Mouse (Mus musculus) NIH3T3 (cell line): ENCODE measurements around the gene Gyg.
"Not testable (repeated sequence)": the region's sequence is repeated elsewhere in the genome, so short reads cannot be mapped to it uniquely, and the experiment has no call there.

ENCODE experiments used
- DNase-seq: peaks from one replicate; pipeline ENCODE4 v3.0.0-alpha.2; 2012; ENCODE audit warnings: low read depth

The Gyg gene

DNA sequence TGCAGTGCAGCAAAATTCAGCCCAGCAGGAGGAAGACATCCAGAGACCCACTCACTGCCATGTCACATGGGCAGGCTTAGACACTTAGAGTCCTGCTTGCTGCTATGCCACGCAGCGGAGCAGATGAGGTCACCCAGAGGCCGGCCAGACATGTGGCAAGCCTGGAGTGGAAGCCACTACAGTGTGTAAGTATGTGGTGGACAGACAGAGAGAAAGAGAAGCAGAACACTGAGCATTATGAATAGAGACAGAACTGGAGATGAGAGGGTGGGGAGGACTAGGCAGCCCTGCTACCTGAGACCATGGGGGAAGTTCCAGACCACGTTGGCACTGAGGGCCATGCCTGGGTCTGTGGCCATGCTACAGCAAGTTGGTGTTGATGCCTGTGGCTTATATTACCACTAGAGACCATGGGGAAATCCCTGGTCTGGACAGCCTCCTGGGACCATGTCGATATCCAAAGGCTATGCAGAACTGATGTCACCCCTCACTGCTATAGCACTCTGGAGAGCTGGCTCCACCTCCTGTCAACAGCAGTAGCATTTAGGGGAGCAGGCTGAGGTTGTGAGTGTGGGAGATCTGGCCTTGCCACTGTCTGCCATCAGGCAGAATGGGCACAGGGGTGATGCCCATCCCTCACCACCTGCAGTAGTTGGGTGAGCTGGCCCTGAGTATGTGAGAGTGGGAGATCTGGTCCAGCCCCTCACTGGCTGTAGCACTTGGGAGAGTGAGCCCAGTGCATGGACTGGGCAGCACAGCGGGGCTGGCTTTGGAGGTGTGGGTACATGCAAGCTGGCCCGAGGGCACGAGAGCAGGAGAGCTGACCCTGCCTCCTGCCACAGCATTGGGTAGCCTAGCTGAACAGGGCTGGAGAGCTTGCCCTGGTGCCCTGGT, 24.4 kb downstream of the Gyg start:
- DNase-seq: peak; percentile 22

- DNase-seq: no peak
These were observed 25.6 kb downstream of the Gyg start for GRCm38 (mm10) chr3:20129491-20129890.

- DNase-seq: peak; percentile 44
These were observed 28.0 kb downstream of the Gyg start for GRCm38 (mm10) chr3:20127047-20127595.

DNA sequence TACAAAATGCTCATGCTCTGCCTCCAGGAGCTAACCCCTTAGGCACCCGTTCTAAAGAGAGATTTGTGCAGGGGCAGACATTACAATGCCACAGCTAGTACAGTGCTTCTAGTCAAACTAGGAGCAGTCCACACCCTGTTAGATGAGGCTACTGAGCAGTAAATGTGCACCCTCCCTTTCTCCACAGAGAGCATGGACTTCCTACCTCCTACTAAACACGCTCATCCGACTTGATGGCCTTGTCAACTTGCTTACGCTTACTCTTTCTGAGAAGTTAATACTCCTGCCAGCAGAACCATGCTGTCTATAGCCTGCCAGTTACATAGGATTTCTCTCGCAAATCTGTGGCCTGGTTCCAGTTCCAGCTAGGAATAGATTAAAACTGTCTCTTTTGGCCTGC, 29.5 kb downstream of the Gyg start:
- DNase-seq: no peak

DNA sequence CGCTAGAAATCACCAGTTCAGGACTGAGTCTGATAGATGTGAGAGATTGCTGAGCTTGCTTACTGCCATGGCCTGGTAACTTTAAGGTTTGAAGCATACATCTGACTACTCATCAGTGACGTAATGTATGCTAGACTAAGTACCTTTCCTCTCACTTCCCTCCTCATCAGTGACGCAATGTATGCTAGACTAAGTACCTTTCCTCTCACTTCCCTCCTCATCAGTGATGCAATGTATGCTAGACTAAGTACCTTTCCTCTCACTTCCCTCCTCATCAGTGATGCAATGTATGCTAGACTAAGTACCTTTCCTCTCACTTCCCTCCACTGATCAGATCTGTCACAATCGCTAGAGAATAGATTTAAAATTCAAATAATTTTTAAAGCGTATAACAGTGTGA, 33.5 kb downstream of the Gyg start:
- DNase-seq: not testable (repeated sequence)

DNA sequence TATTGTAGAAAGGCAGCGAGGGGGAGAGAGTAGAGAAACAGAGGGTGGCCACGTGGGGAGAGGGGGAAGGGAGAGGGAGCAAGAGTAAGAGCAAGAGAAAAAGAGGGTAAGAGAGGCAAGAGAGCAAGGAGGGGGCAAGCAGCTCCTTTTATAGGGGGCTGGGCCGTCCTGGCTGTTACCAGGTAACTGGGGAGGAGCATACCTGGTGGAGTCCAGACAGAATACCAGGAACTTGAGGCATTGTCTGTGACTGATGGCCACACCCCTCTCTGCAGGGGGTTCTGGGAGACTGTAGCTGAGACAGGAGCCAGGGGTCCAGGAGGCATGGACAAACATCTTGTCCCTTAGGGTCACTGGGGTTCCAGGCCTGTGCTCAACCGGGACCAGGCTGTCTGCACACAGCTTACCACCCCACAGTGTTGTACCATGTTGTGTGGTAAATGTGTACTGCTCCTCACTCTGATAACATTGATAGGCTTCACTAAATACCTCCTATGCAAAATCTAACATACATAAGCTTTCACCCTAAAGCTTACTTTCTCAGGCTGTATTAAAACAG, 35.4 kb downstream of the Gyg start:
- no peak for DNase-seq

- DNase-seq: no peak
These were observed 36.0 kb downstream of the Gyg start for GRCm38 (mm10) chr3:20119044-20119591.

- DNase-seq: no peak
These were observed 43.2 kb downstream of the Gyg start for GRCm38 (mm10) chr3:20111913-20112312.

DNA sequence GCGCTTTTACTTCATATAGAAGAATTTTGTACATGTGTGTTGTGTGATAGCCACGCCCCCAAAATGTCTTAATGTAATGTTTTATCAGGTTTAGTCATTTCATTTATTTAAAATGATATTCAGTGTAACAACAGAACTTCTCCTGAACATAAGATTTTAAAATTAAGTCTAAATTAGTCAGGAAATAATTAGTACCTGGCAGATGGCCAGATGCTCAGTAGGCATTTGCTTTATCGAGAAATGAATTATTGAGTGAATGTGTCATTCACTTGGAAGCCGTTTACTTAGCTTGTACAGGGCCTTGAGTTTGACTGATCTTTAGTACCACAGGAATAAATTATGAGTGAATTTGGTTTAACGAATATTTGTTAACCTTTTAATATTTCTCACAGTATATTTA, 46.2 kb downstream of the Gyg start:
- no peak for DNase-seq

DNA sequence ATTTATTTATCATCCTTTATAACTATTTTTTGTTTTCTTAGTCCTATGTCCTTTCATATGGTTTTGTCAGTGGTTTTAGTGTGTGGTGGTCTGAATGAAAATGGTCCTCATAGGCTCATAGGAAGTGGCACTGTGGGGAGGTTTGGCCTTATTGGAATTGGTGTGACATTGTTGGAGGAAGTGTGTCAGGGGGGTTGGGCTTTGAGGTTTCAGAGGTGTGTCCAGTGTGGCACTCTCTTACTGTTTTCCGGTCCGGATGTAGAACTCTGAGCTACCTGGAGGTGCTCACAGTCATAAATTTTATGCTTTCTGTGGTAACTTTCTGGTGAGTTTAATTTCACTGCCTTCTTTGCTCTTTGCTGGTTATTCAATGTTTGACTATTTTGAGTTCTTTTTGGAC, 50.3 kb downstream of the Gyg start:
- no peak for DNase-seq

GRCm38 (mm10) chr3:20104318-20104717, 50.8 kb downstream of the Gyg start:
- DNase-seq: no peak

DNA sequence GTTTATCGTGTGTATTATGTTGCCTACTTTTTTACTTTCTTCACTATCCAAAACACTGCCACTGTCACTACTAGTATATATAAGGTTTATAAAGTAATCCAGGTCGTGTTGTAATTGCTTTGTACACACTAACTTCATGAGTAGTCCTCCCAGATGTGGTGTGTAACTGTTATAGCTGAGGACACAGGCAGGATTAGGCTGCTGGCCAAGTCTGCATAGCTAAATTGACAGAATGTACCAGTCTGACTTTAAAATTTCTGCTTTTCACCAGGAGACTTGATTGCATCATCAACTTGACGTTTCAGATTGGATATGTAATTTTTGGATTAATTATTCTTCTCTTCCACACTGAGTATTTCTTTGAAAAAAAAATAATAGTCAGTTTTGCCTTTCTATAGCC, 51.3 kb downstream of the Gyg start:
- DNase-seq: peak; percentile 23

DNA sequence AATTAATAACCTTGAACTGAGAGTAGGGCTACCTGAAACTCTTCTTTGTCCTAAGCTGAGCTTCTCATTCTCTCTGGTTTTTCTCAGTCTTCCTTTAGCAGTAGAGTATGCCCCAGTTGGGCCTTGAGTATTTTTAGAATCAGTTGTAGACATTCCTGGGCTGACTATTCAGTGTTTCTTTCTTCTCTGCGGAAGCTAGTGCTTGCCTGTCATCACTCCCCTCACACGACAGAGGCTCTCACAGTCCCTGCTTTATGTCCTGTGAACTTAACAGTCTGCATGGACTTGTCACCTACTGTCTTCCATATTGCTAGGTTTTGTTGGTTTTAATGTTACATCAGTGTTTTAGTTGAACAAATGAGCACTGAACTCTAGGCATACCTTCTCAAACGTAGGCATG, 73.0 kb downstream of the Gyg start:
- no peak for DNase-seq

GRCm38 (mm10) chr3:20076145-20077053, 78.7 kb downstream of the Gyg start:
- DNase-seq: peak; percentile 77
